Mouse (Mus musculus): ENCODE measurements around the gene Yaf2. TPM values are rescaled to one million over a fixed set of nuclear protein-coding genes. Genes with fewer than 3 reads are reported as not detected.

Yaf2 gene
- polyA plus RNA-seq (2017; shearing (Covaris generic)) = 22.8 TPM

GRCm38 (mm10) chr15:93336925-93337761, at the start of gene Yaf2:
Gene Yaf2 (minus strand): TSS chr15:93336935.

GRCm38 (mm10) chr15:93274679-93275583, 61.8 kb downstream of the Yaf2 start, which contains the start of gene Gxylt1:
Gene Gxylt1 (minus strand): TSS chr15:93275179.

Other genes starting within 250 kb of the Yaf2 start
- gene Gxylt1, start 61.8 kb downstream of the Yaf2 start, polyA plus RNA-seq (2017; shearing (Covaris generic)) = 4.4 TPM
- gene Zcrb1, start 61.4 kb upstream of the Yaf2 start, polyA plus RNA-seq (2017; shearing (Covaris generic)) = 63.8 TPM
- 52.2 TPM for gene Pphln1, start 61.4 kb upstream of the Yaf2 start, polyA plus RNA-seq (2017; shearing (Covaris generic))